Mouse (Mus musculus) bone marrow, adult 2 months (tissue): Measurements from ENCODE around the gene E2f2.
A peak's percentile ranks its signal among the peaks of the same experiment; 100 is the strongest.

Experiments used
- CTCF ChIP-seq: fragments of 200-500 bp; IDR thresholded peaks from 2 replicates; pipeline ENCODE4 v1.5.1; 2011; ENCODE audit warnings: low read length, control low read depth; ENCODE audit not compliant: control insufficient read depth, insufficient read depth
- POLR2A ChIP-seq: fragments of 200-500 bp; IDR thresholded peaks from 2 replicates; pipeline ENCODE4 v1.6.1; 2011; ENCODE audit warnings: low read depth, mild to moderate bottlenecking, control low read depth, low read length, borderline replicate concordance; ENCODE audit not compliant: control insufficient read depth

DNA sequence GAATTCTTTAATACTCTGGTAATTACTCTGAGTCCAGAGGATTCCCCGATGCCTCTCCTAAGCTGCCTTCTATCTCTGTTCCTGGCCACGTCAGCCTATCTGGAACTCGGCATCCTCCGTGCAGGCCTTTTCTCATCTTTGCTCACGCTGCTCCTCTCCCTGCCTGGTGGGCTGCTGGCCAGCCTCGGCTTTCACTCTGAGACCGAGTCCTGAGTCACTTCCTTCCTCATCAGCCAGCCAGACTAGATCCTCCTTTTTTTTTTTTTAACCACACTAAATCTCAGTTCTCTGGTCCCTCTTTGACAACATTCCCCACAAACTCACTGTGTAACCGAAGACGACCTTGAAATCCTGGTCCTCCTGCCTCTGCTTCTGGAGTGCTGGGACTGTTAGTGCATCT is 13.2 kb downstream of the E2f2 start:
- TF ChIP-seq CTCF (no peak), POLR2A (peak; percentile 52; the same call in 1 of the 2 replicates)
